Mouse (Mus musculus): ENCODE measurements at regions not wholly inside any gene's neighbourhood (a gene's known extent, or its start where the extent isn't known, plus 50 kb on each side); places are given as distances from the start of the nearest gene placed in this dataset.

- H3K36me3 ChIP-seq = no peaks in the 10 kb centered on the region
- H3K4me2 ChIP-seq = no peak overlapping the region
- H3K9ac ChIP-seq = no peak overlapping the region
- no peak overlapping the region for H3K4me3 ChIP-seq
- no peak overlapping the region for H3K27ac ChIP-seq (replicated peaks)
- H3K4me1 ChIP-seq (replicated peaks) = no peaks in the 10 kb centered on the region
- WGBS = 54% methylated on average over 7 of the region's 7 CpGs
- ATAC-seq (ENCODE audit: low read depth) = no peak
- H3K27me3 ChIP-seq = no peaks in the 10 kb centered on the region; the same call in 1 of the 2 replicates
- H3K9me3 ChIP-seq = no peaks in the 10 kb centered on the region
These were observed 54.2 kb upstream of the Egln3 start for GRCm38 (mm10) chr12:54257776-54258433.

GRCm38 (mm10) chr12:54256506-54257128, 53.0 kb upstream of the Egln3 start:
- Histone ChIP-seq H3K4me2 (no peak overlapping the region), H3K4me3 (no peak overlapping the region), H3K9me3 (no peaks in the 10 kb centered on the region), H3K27ac (replicated peaks) (no peak overlapping the region), H3K27me3 (no peaks in the 10 kb centered on the region; the same call in 1 of the 2 replicates), H3K9ac (no peak overlapping the region), H3K4me1 (replicated peaks) (no peaks in the 10 kb centered on the region), H3K36me3 (no peaks in the 10 kb centered on the region)
- 75% methylated on average over 6 of the region's 6 CpGs for WGBS
- no peak for ATAC-seq (ENCODE audit: low read depth)
